Mouse (Mus musculus) thymus, adult 2 months (tissue): Measurements from ENCODE around the gene Hexdc. TPM values are rescaled to one million over a fixed set of nuclear protein-coding genes. Genes with fewer than 3 reads are reported as not detected.

Experiments used
- DNase-seq: peaks from one replicate; pipeline ENCODE4 v3.0.0; 2021
- H3K27ac ChIP-seq: fragments of 200-500 bp; 2 replicates; pipeline ENCODE4 v1.5.1; 2012; ENCODE audit warnings: low read length, control low read depth; ENCODE audit not compliant: control insufficient read depth, insufficient read depth
- H3K27me3 ChIP-seq: fragments of 200-500 bp; 2 replicates; pipeline ENCODE4 v1.6.1; 2012; ENCODE audit warnings: mild to moderate bottlenecking, low read length, moderate library complexity, mixed read lengths; ENCODE audit not compliant: control insufficient read depth, insufficient read depth
- H3K36me3 ChIP-seq: fragments of 200-500 bp; 2 replicates; pipeline ENCODE4 v1.6.1; 2012; ENCODE audit warnings: mild to moderate bottlenecking, low read length, moderate library complexity; ENCODE audit not compliant: control insufficient read depth, insufficient read depth
- H3K4me1 ChIP-seq: fragments of 200-500 bp; replicated peaks from 2 replicates; pipeline ENCODE4 v1.6.1; 2012; ENCODE audit warnings: low read length; ENCODE audit not compliant: control insufficient read depth, insufficient read depth
- H3K4me3 ChIP-seq: fragments of 200-500 bp; 2 replicates; pipeline ENCODE4 v1.5.1; 2012; ENCODE audit warnings: mild to moderate bottlenecking, low read length, control low read depth, moderate library complexity; ENCODE audit not compliant: control insufficient read depth, insufficient read depth
- CTCF ChIP-seq: fragments of 200-500 bp; IDR thresholded peaks from 2 replicates; pipeline ENCODE4 v1.5.1; 2012; ENCODE audit warnings: mild to moderate bottlenecking, control low read depth, low read length, moderate library complexity, borderline replicate concordance; ENCODE audit not compliant: control insufficient read depth, poor library complexity, insufficient read depth; ENCODE audit errors: extremely low read depth
- POLR2A ChIP-seq: fragments of 200-500 bp; IDR thresholded peaks from 2 replicates; pipeline ENCODE4 v1.6.1; 2012; ENCODE audit warnings: mild to moderate bottlenecking, low read length, control low read depth, moderate library complexity; ENCODE audit not compliant: control insufficient read depth, poor library complexity, insufficient read depth; ENCODE audit errors: extremely low read depth
- WGBS: fragments of 180-500 bp; shearing (Covaris S2); methylation state at CpG from one replicate; pipeline ENCODE4 v1.1.7; 2018; 5-methylcytosine and 5-hydroxymethylcytosine counted together
- polyA plus RNA-seq: library from polyadenylated mRNA; depleted of rRNA; stranded (reverse); fragments of >200 nt; gene quantifications from 2 replicates; pipeline ENCODE4 v1.2.3, GENCODE M21; 2012; rRNA removed

Hexdc gene
- polyA plus RNA-seq, 1 experiment, result 15.0 TPM

DNA sequence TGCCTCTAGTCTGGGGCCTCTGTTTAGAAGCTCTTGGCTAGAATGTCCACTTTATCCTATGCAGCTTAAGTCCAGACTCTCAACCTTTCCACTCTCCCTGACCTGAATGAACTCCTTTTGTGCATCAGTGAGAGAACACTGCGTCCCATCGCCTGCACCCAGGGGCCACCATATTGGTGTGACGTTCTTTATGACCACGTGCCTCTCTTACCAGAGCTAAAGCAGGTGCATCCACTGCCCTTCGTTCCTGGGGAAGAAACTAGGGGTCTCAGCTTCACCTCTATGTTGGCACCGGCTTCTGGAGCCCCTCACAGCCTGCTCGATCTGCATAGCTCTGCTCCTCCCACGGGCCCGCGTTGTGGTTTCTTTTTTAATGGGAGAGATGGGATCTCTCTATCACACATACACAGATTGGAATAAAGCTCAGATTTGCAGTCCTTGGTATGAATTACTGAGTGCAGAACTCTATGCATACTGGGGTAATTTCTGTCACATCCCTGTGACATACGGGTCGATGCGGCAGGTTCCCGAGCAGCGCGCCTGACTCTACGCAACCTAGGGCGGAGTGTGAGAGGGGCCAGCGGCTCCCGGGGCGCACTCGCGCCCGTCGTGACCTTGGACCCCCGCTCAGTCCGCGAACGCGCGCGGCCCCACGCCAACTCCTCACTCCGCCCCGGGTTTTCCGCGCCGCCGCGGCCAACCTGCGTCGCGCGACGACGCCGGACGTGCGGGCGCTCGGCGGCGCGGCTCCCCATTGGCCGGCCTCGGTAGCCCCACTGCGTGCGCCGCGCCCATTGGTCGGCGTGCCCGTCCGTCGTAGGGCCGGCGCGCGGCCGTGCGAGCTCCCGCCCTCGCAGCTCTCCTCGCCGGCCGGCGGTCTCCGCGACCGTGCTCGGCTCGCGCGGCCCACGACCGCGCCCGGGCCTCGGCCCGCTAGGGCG is 55.2 kb downstream of the Hexdc start, which contains the start of gene Foxk2:
Gene Foxk2 (plus strand): TSS at position 831 of the 941 bp plus-strand sequence.
- WGBS, result 3% methylated on average over 79 of the region's 91 CpGs
- Histone ChIP-seq H3K36me3 (peaks cover 10% of the 10 kb centered on the region; the same call in 1 of the 2 replicates), H3K4me3 (peak within 1 kb of the TSS; percentile 80), H3K27ac (peak within 1 kb of the TSS; percentile 26; the same call in 1 of the 2 replicates), H3K4me1 (peaks cover 9% of the 10 kb centered on the region), H3K27me3 (no peaks in the 10 kb centered on the region)
- peak; percentile 91 for DNase-seq
- TF ChIP-seq CTCF, result 0 out of 2 replicates have a peak, but pooled peaks have one; percentile 14
- TF ChIP-seq POLR2A, result peak; percentile 41; the same call in 1 of the 2 replicates

DNA sequence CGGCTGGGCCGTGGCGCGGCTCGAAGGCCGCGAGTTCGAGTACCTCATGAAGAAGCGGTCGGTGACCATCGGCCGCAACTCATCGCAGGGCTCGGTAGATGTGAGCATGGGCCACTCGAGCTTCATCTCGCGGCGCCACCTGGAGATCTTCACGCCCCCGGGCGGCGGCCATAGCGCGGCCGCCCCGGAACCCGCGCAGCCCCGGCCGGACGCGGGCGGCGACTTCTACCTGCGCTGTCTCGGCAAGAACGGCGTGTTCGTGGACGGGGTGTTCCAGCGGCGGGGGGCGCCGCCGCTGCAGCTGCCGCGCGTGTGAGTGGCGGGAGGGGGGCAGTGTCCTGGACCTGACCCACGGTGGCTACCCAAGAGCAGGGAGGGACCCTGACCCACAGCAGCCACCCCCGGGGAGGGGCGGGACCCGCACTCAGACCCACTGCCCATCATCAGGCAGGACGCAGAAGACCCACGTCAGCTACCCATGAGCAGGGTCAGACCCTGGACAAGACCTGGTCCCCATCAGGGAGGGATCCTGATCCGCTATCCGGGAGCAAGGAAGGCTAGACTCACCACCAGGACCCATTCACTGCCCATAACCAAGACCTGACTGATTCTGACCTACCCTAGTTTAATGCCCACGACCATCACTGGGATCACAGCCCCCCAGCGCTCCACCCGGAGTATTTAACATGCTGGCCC is 56.1 kb downstream of the Hexdc start:
- Histone ChIP-seq H3K27ac (no peak overlapping the region), H3K27me3 (no peaks in the 10 kb centered on the region), H3K36me3 (peaks cover under 1% of the 10 kb centered on the region; the same call in 1 of the 2 replicates), H3K4me1 (peaks cover 9% of the 10 kb centered on the region), H3K4me3 (peak overlapping the region; percentile 80)
- DNase-seq, result peak; percentile 41
- TF ChIP-seq POLR2A (no peak), CTCF (peak; percentile 33; the same call in 1 of the 2 replicates)
- 2% methylated on average over 59 of the region's 60 CpGs for WGBS

DNA sequence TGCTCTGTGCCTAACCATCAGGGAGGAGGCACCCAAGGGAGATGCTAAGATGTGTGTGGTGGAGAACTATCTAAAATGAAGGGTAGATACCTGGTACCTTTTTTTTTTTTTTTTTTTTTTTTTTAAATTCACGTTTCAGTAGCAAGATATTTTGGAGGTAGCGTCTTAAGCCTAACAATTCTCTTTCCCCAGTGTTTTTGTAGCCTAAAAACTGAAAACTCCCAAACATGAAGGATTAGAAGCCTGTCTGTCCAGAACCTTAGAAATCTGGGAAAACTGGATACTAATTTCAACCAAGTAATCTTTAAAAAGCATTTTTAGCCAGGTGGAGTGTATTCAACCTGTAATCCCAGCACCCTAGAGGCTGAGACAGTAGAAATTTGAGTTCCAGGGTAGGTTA is 56.8 kb downstream of the Hexdc start:
- no peak for TF ChIP-seq POLR2A
- Histone ChIP-seq H3K36me3 (no peaks in the 10 kb centered on the region; the same call in 1 of the 2 replicates), H3K27ac (no peak overlapping the region), H3K4me3 (peak overlapping the region; percentile 80), H3K4me1 (peaks cover 9% of the 10 kb centered on the region), H3K27me3 (no peaks in the 10 kb centered on the region)
- WGBS, result 48% methylated on average over 2 of the region's 2 CpGs
- DNase-seq, result no peak

Other genes with a start within 250 kb of the Hexdc start
- 98.2 and 106 TPM in 2 replicates for gene Csnk1d, start 213.1 kb upstream of the Hexdc start, polyA plus RNA-seq
- 39.2 and 55.2 TPM in 2 replicates for gene Cd7, start 165.0 kb upstream of the Hexdc start, polyA plus RNA-seq
- 0.97 and 1.2 TPM in 2 replicates for gene Sectm1b, start 140.9 kb upstream of the Hexdc start, polyA plus RNA-seq
- gene Sectm1a, start 123.2 kb upstream of the Hexdc start, polyA plus RNA-seq, result 2.4 and 2.7 TPM in 2 replicates
- gene Tex19.2, start 85.8 kb upstream of the Hexdc start, polyA plus RNA-seq, result 0.04 and 0.08 TPM in 2 replicates
- 0.08 TPM in 1 of 2 replicates, not detected in the other for gene Tex19.1, start 58.3 kb upstream of the Hexdc start, polyA plus RNA-seq
- gene Uts2r, start 44.2 kb upstream of the Hexdc start, polyA plus RNA-seq, result 0.75 and 1.5 TPM in 2 replicates
- gene Ogfod3, start 278 bp downstream of the Hexdc start, polyA plus RNA-seq, result 6.2 and 7.4 TPM in 2 replicates
- 87.4 and 106 TPM in 2 replicates for gene Cybc1, start 24.9 kb downstream of the Hexdc start, polyA plus RNA-seq
- 100 and 101 TPM in 2 replicates for gene Narf, start 32.8 kb downstream of the Hexdc start, polyA plus RNA-seq
- 57.5 and 60.6 TPM in 2 replicates for gene Foxk2, start 55.6 kb downstream of the Hexdc start, polyA plus RNA-seq
- 51.3 and 65.9 TPM in 2 replicates for gene Wdr45b, start 150.0 kb downstream of the Hexdc start, polyA plus RNA-seq
- gene Rab40b, start 183.8 kb downstream of the Hexdc start, polyA plus RNA-seq, result 0.57 and 0.74 TPM in 2 replicates
- 7.6 and 9.2 TPM in 2 replicates for gene Fn3krp, start 217.0 kb downstream of the Hexdc start, polyA plus RNA-seq
- gene Fn3k, start 230.5 kb downstream of the Hexdc start, polyA plus RNA-seq, result 7.0 and 9.5 TPM in 2 replicates
- 86.5 and 90.0 TPM in 2 replicates for gene Tbcd, start 247.5 kb downstream of the Hexdc start, polyA plus RNA-seq